Mouse (Mus musculus) heart, embryonic 10.5 days (tissue): ENCODE results near the gene Helz2. TPM values are rescaled to one million over a fixed set of nuclear protein-coding genes. Genes with fewer than 3 reads are reported as not detected.
A peak's percentile ranks its signal among the peaks of the same experiment; 100 is the strongest.
"Not testable (repeated sequence)": the region's sequence is repeated elsewhere in the genome, so short reads cannot be mapped to it uniquely, and the experiment has no call there.

ENCODE experiments used
- DNase-seq: peaks from one replicate; pipeline ENCODE4 v3.0.0-alpha.2; 2017; ENCODE audit warnings: low spot score
- H3K27ac ChIP-seq: fragments of 300-500 bp; sonication (generic); 2 replicates; pipeline ENCODE4 v1.5.1; 2016; ENCODE audit warnings: mild to moderate bottlenecking
- H3K27me3 ChIP-seq: fragments of 300-500 bp; sonication (generic); 2 replicates; pipeline ENCODE4 v1.6.1; 2016; ENCODE audit warnings: mild to moderate bottlenecking; ENCODE audit not compliant: poor library complexity, insufficient read depth, severe bottlenecking
- H3K36me3 ChIP-seq: fragments of 300-500 bp; sonication (generic); 2 replicates; pipeline ENCODE4 v1.6.1; 2016; ENCODE audit warnings: mild to moderate bottlenecking, moderate library complexity
- H3K4me1 ChIP-seq: fragments of 300-500 bp; sonication (generic); 2 replicates; pipeline ENCODE4 v1.6.1; 2016; ENCODE audit warnings: mild to moderate bottlenecking
- H3K4me3 ChIP-seq: fragments of 300-500 bp; sonication (generic); 2 replicates; pipeline ENCODE4 v1.5.1; 2016; ENCODE audit warnings: mild to moderate bottlenecking, moderate library complexity
- H3K9me3 ChIP-seq: fragments of 300-500 bp; sonication (generic); 2 replicates; pipeline ENCODE4 v1.6.1; 2016; ENCODE audit warnings: mild to moderate bottlenecking, moderate library complexity
- WGBS: fragments of 180-500 bp; shearing (Covaris S2); methylation state at CpG from one replicate; pipeline ENCODE4 v1.1.7; 2016; 5-methylcytosine and 5-hydroxymethylcytosine counted together
- polyA plus RNA-seq: library from polyadenylated mRNA; unstranded; fragments of >200 nt; fragmentation: Nextera tagmentation; extraction: Ambion mirVana; gene quantifications from 2 replicates; pipeline ENCODE4 v1.2.1, GENCODE M21; 2016

Helz2 gene
- polyA plus RNA-seq, 1 experiment from 2014 or later: 1.1 TPM

DNA sequence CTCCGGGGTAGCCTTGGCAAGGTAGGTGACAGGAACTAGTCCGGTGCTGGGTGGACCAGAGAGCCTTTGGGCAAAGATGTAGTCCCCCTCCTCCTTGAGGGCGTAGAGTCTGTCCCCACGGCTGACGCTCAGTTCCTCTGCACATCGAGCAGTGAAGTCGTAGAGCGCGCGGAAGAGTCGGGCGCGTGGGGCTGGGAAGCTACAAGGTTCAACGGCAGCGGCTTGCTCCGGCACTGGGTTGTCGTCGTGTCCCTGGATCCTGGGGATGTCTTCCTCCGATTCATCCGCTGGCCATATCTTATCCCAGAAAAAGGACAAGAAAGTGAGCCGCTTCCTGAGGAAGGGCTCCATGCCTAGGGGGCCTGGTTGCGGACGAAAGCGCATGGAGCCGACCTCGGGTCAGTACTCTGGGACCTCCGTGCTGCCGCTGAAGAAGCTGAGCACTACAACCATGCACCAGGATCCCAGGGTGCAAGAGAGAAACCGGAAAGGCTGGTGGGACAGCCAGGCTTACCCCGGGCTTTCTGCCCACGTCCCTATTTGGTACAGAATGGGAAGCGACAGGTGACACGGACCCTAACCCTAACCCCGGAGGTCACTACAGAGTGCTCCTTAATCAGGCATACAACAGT is 29.3 kb downstream of the Helz2 start:
- no peaks in the 10 kb centered on the region for H3K9me3 ChIP-seq
- peak overlapping the region; percentile 54 for H3K4me3 ChIP-seq
- peaks cover 70% of the 10 kb centered on the region for H3K27me3 ChIP-seq
- H3K36me3 ChIP-seq: no peaks in the 10 kb centered on the region
- H3K4me1 ChIP-seq: peaks cover 11% of the 10 kb centered on the region
- DNase-seq: no peak
- WGBS: 3% methylated on average over 34 of the region's 34 CpGs
- no peak overlapping the region for H3K27ac ChIP-seq

GRCm38 (mm10) chr2:181206118-181206517 is 35.7 kb downstream of the Helz2 start:
- 65% methylated on average over 9 of the region's 9 CpGs for WGBS

GRCm38 (mm10) chr2:181205678-181206077 is 36.1 kb downstream of the Helz2 start:
- 65% methylated on average over 5 of the region's 5 CpGs for WGBS
- H3K27ac ChIP-seq: no peak overlapping the region
- no peak for DNase-seq
- H3K9me3 ChIP-seq: no peaks in the 10 kb centered on the region
- no peaks in the 10 kb centered on the region for H3K36me3 ChIP-seq
- H3K27me3 ChIP-seq: peaks cover 67% of the 10 kb centered on the region
- H3K4me3 ChIP-seq: no peak overlapping the region
- H3K4me1 ChIP-seq: 0 out of 2 replicates have a peak, but pooled peaks cover 8% of the 10 kb centered on the region

More at GRCm38 (mm10) chr2:181206118-181206517, 35.7 kb downstream of the Helz2 start:
- peaks cover 70% of the 10 kb centered on the region for H3K27me3 ChIP-seq
- DNase-seq: no peak
- H3K27ac ChIP-seq: no peak overlapping the region
- no peak overlapping the region for H3K4me3 ChIP-seq
- 0 out of 2 replicates have a peak, but pooled peaks cover 8% of the 10 kb centered on the region for H3K4me1 ChIP-seq
- no peaks in the 10 kb centered on the region for H3K36me3 ChIP-seq
- no peaks in the 10 kb centered on the region for H3K9me3 ChIP-seq

DNA sequence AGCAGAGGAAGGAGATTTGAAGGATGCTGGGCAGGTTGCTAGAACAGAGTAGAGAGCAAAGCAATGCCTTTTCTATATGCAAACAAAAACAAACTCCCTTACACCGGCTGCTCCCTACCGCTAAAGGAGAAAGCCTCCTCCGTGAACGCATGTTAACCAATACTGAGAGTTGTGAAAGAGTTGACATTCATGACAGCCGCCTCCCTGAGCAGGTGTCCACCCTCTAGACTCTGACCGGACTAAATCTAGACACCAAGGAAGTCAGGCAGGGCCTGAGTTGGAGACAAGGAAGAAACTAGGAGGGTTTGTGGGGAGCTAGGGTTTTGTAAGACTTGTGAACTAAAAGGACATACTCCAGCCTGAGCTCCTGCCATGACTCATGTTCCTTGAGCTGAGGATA is 38.9 kb downstream of the Helz2 start:
- H3K4me3 ChIP-seq: no peak overlapping the region
- no peaks in the 10 kb centered on the region for H3K36me3 ChIP-seq
- H3K9me3 ChIP-seq: no peaks in the 10 kb centered on the region
- no peak for DNase-seq
- peaks cover 54% of the 10 kb centered on the region for H3K27me3 ChIP-seq
- WGBS: 79% methylated on average over 6 of the region's 6 CpGs
- 0 out of 2 replicates have a peak, but pooled peaks cover 8% of the 10 kb centered on the region for H3K4me1 ChIP-seq
- no peak overlapping the region for H3K27ac ChIP-seq

DNA sequence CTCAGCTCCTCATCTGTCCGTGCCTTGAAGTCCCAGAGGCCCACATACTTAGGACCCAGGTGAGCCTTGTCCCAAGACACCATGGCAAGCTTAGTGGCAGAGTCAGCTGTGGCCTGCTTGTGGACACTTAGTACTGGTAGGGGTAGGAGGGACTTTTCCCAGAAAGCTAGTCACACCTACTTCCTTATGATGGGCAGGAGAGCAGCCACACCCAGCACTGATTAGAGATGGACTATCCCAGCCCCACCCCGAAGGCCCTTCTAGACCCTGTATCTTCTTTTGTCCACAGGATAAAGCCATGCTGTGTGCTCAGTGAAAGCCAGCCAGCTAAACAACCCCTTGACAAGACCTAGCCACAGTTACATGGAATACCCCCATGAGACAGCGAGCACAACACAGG is 39.4 kb downstream of the Helz2 start, which contains the start of gene Ptk6:
Ptk6 (minus strand) TSS at position 368 of the 400 bp plus-strand sequence.
- Histone ChIP-seq H3K36me3 (no peaks in the 10 kb centered on the region), H3K27ac (no peak within 1 kb of the TSS), H3K27me3 (peaks cover 49% of the 10 kb centered on the region; the same call in 1 of the 2 replicates), H3K4me3 (no peak within 1 kb of the TSS), H3K9me3 (no peaks in the 10 kb centered on the region), H3K4me1 (0 out of 2 replicates have a peak, but pooled peaks cover 8% of the 10 kb centered on the region)
- no peak for DNase-seq
- 81% methylated on average over 3 of the region's 3 CpGs for WGBS

DNA sequence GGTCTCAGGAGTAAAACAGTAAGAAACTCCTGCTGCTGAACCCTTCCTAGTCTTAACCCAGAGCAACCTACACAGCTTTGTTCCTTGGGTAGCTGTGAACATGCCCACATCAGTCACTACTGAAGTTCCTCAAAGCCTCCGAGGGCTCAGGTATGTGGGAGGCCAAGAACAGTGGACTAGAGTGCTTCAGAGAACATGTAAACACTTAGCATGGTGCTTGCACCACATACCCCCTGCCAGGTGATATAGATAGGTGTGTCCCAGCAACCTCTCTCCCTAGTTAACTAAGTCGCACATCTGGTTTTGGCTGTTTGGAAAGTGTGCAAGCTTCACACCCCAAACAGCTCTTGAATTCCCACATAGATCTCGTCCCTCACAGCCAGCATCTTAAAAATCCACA is 40.2 kb downstream of the Helz2 start:
- 0 out of 2 replicates have a peak, but pooled peaks cover 8% of the 10 kb centered on the region for H3K4me1 ChIP-seq
- H3K36me3 ChIP-seq: no peaks in the 10 kb centered on the region
- DNase-seq: no peak
- H3K27ac ChIP-seq: no peak overlapping the region
- no peak overlapping the region for H3K4me3 ChIP-seq
- 75% methylated on average over 3 of the region's 3 CpGs for WGBS
- H3K9me3 ChIP-seq: no peaks in the 10 kb centered on the region
- peaks cover 42% of the 10 kb centered on the region; the same call in 1 of the 2 replicates for H3K27me3 ChIP-seq

- WGBS: 79% methylated on average over 4 of the region's 4 CpGs
- DNase-seq: no peak
- H3K27me3 ChIP-seq: peaks cover 24% of the 10 kb centered on the region; the same call in 1 of the 2 replicates
- no peaks in the 10 kb centered on the region for H3K36me3 ChIP-seq
- H3K27ac ChIP-seq: no peak overlapping the region
- H3K4me1 ChIP-seq: no peaks in the 10 kb centered on the region
- no peak overlapping the region for H3K4me3 ChIP-seq
- no peaks in the 10 kb centered on the region for H3K9me3 ChIP-seq
These were observed 45.1 kb downstream of the Helz2 start for GRCm38 (mm10) chr2:181196628-181197300.

GRCm38 (mm10) chr2:181193044-181193443 is 48.8 kb downstream of the Helz2 start:
- WGBS: 65% methylated on average over 3 of the region's 3 CpGs
- H3K4me3 ChIP-seq: no peak overlapping the region

GRCm38 (mm10) chr2:181191936-181192335 is 49.9 kb downstream of the Helz2 start:
- H3K9me3 ChIP-seq: no peaks in the 10 kb centered on the region
- peaks cover 10% of the 10 kb centered on the region for H3K36me3 ChIP-seq
- no peak overlapping the region for H3K4me3 ChIP-seq
- peaks cover 7% of the 10 kb centered on the region; the same call in 1 of the 2 replicates for H3K27me3 ChIP-seq
- no peak overlapping the region for H3K27ac ChIP-seq
- no peak for DNase-seq
- WGBS: 71% methylated on average over 4 of the region's 4 CpGs
- peaks cover 12% of the 10 kb centered on the region for H3K4me1 ChIP-seq

More at GRCm38 (mm10) chr2:181193044-181193443, 48.8 kb downstream of the Helz2 start:
- peaks cover 8% of the 10 kb centered on the region for H3K4me1 ChIP-seq
- no peaks in the 10 kb centered on the region for H3K9me3 ChIP-seq
- H3K27ac ChIP-seq: no peak overlapping the region
- peaks cover 7% of the 10 kb centered on the region; the same call in 1 of the 2 replicates for H3K27me3 ChIP-seq
- peaks cover 10% of the 10 kb centered on the region for H3K36me3 ChIP-seq
- no peak for DNase-seq

- not testable (repeated sequence) for H3K9me3 ChIP-seq, DNase-seq, H3K4me3 ChIP-seq, H3K27me3 ChIP-seq, H3K27ac ChIP-seq, H3K36me3 ChIP-seq
- peaks cover 12% of the 10 kb centered on the region for H3K4me1 ChIP-seq
- WGBS: 69% methylated on average over 4 of the region's 4 CpGs
These were observed 50.4 kb downstream of the Helz2 start for GRCm38 (mm10) chr2:181191385-181191784.

DNA sequence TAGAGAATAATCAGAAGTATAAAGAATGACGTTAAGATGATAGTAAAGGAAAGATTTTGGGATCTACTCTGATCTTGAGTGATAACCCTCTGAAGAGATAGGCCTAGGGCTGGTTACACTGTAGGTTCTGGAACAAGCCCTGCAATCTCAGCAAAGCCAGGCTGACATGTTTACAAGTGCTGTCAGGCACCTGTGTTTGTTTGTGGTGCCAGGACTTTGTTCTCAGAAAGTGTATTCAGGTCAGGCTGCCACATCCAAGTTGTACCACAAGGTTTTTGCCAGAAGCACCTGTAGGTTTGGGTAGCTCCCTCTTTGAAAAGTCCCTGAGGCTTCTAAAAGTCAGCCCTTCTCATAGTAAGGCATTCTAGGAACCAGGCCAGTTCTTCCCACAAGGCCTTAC is 52.5 kb downstream of the Helz2 start:
- H3K27me3 ChIP-seq: no peaks in the 10 kb centered on the region
- no peak overlapping the region for H3K27ac ChIP-seq
- no peak overlapping the region for H3K4me3 ChIP-seq
- DNase-seq: no peak
- H3K36me3 ChIP-seq: peaks cover 10% of the 10 kb centered on the region
- H3K4me1 ChIP-seq: peaks cover 12% of the 10 kb centered on the region
- H3K9me3 ChIP-seq: no peaks in the 10 kb centered on the region
- 85% methylated on average over 1 of the region's 1 CpGs for WGBS

DNA sequence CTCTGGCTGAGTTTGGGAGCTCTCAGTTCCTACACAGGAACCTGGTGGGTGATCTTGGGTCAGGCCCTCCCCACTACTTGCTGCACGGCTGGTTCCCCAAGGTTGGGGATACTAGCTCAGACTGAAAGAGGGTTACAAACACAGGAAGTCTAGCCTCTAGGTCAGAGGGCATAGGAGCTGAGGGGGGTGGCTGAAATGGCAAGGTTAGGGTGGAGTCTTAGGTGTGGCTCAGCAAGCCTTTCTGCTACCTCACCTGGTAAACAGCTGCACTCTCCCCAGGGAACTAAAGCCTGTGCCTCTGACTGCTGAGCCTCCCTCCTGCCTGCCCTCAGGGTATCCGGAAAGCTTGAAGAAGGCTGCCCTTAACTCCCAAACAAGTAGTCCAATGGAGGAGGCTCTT is 53.1 kb downstream of the Helz2 start:
- H3K4me1 ChIP-seq: peaks cover 12% of the 10 kb centered on the region
- H3K27ac ChIP-seq: peak overlapping the region; percentile 64; the same call in 1 of the 2 replicates
- no peak for DNase-seq
- peaks cover 10% of the 10 kb centered on the region for H3K36me3 ChIP-seq
- no peaks in the 10 kb centered on the region for H3K9me3 ChIP-seq
- H3K4me3 ChIP-seq: peak overlapping the region; percentile 19
- 55% methylated on average over 2 of the region's 2 CpGs for WGBS
- 0 out of 2 replicates have a peak, but pooled peaks cover 4% of the 10 kb centered on the region for H3K27me3 ChIP-seq
